Mouse (Mus musculus): ENCODE results near the gene Rab17. TPM values are rescaled to one million over a fixed set of nuclear protein-coding genes. Genes with fewer than 3 reads are reported as not detected.

The Rab17 gene
- not detected for polyA plus RNA-seq (2015; fragmentation: Illumina TruSeq; extraction: RNeasy Lipid Tissue Mini Kit (QIAGEN cat#74804); ENCODE audit: insufficient read depth, low replicate concordance)

DNA sequence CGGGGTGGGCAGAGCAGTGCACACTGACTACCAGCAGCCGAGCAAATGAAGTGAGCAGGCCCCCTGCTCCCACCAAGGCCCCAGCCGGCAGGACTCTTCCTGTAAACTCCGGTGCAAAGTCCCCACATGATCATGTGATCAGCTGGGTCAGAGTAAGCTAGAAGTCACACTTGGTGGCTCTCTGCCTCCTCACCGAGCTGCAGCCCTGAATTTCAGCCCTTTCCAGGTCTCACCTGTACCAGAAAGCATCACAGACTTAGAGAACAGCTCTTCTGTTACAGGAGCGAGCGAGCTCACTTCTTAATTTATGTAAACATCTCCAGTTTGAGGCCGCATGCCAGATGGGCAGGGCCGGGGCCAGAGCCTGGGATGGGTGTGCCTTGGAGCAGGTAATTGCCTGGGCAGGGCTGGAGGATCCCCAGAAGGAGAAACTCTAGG lies at the start of gene Rab17:
Gene Rab17, minus strand, starts transcription at position 315 of the 438 bp plus-strand sequence.

DNA sequence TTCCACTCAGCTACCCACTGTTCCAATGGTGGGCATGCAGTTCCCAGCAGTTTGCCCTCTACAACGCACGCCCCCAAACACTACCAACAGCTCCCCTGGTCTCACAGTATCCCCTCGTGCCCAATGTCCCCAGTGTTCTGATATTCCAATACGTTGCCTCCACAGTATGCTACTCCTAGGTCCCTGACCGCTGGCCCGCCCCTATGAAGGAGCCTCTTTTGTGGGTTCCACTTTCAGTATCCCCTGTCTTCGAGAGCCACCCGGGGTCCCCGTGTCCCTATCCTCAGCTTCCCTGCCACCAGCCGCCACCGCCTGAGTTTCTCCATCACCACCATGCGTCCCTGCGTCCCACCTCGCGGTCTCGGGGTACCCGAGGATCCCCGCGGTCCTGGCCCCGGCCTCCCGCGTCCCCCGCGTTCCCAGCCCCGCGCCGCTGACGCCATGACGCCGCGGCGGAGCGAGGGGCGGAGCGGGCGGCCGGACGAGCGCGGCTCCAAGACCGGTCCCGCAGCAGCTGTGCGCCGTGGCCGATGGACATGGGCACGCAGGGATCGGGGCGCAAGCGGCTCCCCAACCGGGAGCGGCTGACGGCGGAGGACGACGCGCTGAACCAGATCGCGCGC lies 28.9 kb upstream of the Rab17 start, which contains the start of gene Lrrfip1:
Gene Lrrfip1, plus strand, starts transcription at position 470 of the 623 bp plus-strand sequence.

DNA sequence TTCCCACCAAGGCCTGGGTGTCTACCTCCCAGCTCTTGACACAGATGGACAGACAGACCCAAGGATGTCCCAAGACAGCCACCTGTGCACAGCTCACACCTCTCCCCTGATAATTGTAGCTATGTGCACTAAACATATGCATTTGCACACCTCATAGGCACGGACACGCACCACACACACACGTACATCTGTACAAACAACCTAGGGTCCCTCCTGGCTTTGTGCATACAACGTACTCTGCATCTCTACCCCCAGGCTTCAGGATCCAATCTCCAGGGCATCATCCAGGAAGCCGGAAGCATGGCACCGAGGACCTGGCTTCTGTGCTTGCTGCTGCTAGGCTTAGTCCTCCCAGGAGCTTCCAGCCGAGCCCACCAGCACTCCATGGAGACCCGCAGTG lies 16.7 kb downstream of the Rab17 start, which contains the start of gene Prlh:
Gene Prlh, plus strand, starts transcription at position 301 of the 400 bp plus-strand sequence.

DNA sequence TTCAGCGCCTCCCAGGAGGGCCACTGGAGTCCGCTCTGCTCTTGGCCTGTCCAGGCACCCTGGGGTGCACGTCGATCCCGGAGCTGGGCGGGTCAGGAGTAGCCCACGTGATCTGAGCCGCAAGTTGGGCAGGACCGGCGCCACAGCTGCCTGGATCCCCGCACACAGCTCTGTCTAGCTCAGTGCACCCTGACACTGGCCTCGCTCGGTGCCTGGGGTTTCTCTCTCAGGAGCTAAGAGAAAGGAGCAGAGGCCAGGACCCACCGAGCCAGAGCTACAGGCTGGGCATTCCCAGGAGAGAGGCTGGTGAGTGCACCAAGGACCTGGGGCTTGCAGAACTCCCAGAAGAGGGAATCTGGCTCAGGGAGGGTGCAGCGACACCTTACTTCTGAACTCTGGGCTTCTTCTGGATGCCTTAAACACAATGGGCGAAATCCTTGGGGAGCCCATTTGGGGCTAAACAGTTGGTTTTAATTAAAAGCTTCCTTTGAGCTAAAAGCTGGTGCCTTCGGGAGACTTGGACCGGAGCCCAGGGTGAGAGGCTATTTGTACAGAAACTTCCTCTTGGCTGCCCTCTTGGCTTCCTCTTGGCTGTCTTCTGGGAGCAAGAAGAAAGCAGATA lies 54.4 kb downstream of the Rab17 start, which contains the start of gene Mlph:
Gene Mlph, plus strand, starts transcription at position 138 of the 622 bp plus-strand sequence.

Other genes starting within 250 kb of the Rab17 start
- 19.7 TPM for gene Col6a3, start 125.7 kb downstream of the Rab17 start, polyA plus RNA-seq (2015; fragmentation: Illumina TruSeq; extraction: RNeasy Lipid Tissue Mini Kit (QIAGEN cat#74804); ENCODE audit: insufficient read depth, low replicate concordance)
- 0.39 TPM for gene Mlph, start 54.6 kb downstream of the Rab17 start, polyA plus RNA-seq (2015; fragmentation: Illumina TruSeq; extraction: RNeasy Lipid Tissue Mini Kit (QIAGEN cat#74804); ENCODE audit: insufficient read depth, low replicate concordance)
- gene Prlh, start 16.6 kb downstream of the Rab17 start, polyA plus RNA-seq (2015; fragmentation: Illumina TruSeq; extraction: RNeasy Lipid Tissue Mini Kit (QIAGEN cat#74804); ENCODE audit: insufficient read depth, low replicate concordance), result not detected
- gene Lrrfip1, start 29.1 kb upstream of the Rab17 start, polyA plus RNA-seq (2015; fragmentation: Illumina TruSeq; extraction: RNeasy Lipid Tissue Mini Kit (QIAGEN cat#74804); ENCODE audit: insufficient read depth, low replicate concordance), result 136 TPM
- 1.6 TPM for gene Rbm44, start 175.4 kb upstream of the Rab17 start, polyA plus RNA-seq (2015; fragmentation: Illumina TruSeq; extraction: RNeasy Lipid Tissue Mini Kit (QIAGEN cat#74804); ENCODE audit: insufficient read depth, low replicate concordance)
- gene Ramp1, start 210.2 kb upstream of the Rab17 start, polyA plus RNA-seq (2015; fragmentation: Illumina TruSeq; extraction: RNeasy Lipid Tissue Mini Kit (QIAGEN cat#74804); ENCODE audit: insufficient read depth, low replicate concordance), result 5.8 TPM